Mouse (Mus musculus) heart, embryonic 10.5 days (tissue): ENCODE data around the gene Mob3a. TPM values are rescaled to one million over a fixed set of nuclear protein-coding genes. Genes with fewer than 3 reads are reported as not detected.

Experiments used
- DNase-seq: peaks from one replicate; pipeline ENCODE4 v3.0.0-alpha.2; 2017; ENCODE audit warnings: low spot score
- H3K27ac ChIP-seq: fragments of 300-500 bp; sonication (generic); 2 replicates; pipeline ENCODE4 v1.5.1; 2016; ENCODE audit warnings: mild to moderate bottlenecking
- H3K27me3 ChIP-seq: fragments of 300-500 bp; sonication (generic); 2 replicates; pipeline ENCODE4 v1.6.1; 2016; ENCODE audit warnings: mild to moderate bottlenecking; ENCODE audit not compliant: poor library complexity, insufficient read depth, severe bottlenecking
- H3K36me3 ChIP-seq: fragments of 300-500 bp; sonication (generic); 2 replicates; pipeline ENCODE4 v1.6.1; 2016; ENCODE audit warnings: mild to moderate bottlenecking, moderate library complexity
- H3K4me1 ChIP-seq: fragments of 300-500 bp; sonication (generic); 2 replicates; pipeline ENCODE4 v1.6.1; 2016; ENCODE audit warnings: mild to moderate bottlenecking
- H3K4me3 ChIP-seq: fragments of 300-500 bp; sonication (generic); 2 replicates; pipeline ENCODE4 v1.5.1; 2016; ENCODE audit warnings: mild to moderate bottlenecking, moderate library complexity
- H3K9me3 ChIP-seq: fragments of 300-500 bp; sonication (generic); 2 replicates; pipeline ENCODE4 v1.6.1; 2016; ENCODE audit warnings: mild to moderate bottlenecking, moderate library complexity
- WGBS: fragments of 180-500 bp; shearing (Covaris S2); methylation state at CpG from one replicate; pipeline ENCODE4 v1.1.7; 2016; 5-methylcytosine and 5-hydroxymethylcytosine counted together
- polyA plus RNA-seq: library from polyadenylated mRNA; unstranded; fragments of >200 nt; fragmentation: Nextera tagmentation; extraction: Ambion mirVana; gene quantifications from 2 replicates; pipeline ENCODE4 v1.2.1, GENCODE M21; 2016

The Mob3a gene
- polyA plus RNA-seq, result 54.8 and 56.8 TPM in 2 replicates

GRCm38 (mm10) chr10:80701721-80702535 lies at the start of gene Mob3a, which contains the start of gene Izumo4:
Gene Mob3a (minus strand): TSS chr10:80701977.
Gene Izumo4 (plus strand): TSS chr10:80702184.
- under 1% methylated on average over 59 of the region's 59 CpGs for WGBS
- Histone ChIP-seq H3K4me3 (peak within 1 kb of the TSS; percentile 77), H3K27me3 (no peaks in the 10 kb centered on the region), H3K36me3 (peaks cover 31% of the 10 kb centered on the region), H3K4me1 (peaks cover 69% of the 10 kb centered on the region), H3K9me3 (no peaks in the 10 kb centered on the region), H3K27ac (peak within 1 kb of the TSS; percentile 90)
- peak; percentile 100 for DNase-seq

- H3K27ac ChIP-seq, result peak overlapping the region; percentile 92
- peak; percentile 92 for DNase-seq
- 7% methylated on average over 16 of the region's 16 CpGs for WGBS
- peaks cover 38% of the 10 kb centered on the region for H3K4me1 ChIP-seq
- peak overlapping the region; percentile 51 for H3K4me3 ChIP-seq
- H3K36me3 ChIP-seq, result no peaks in the 10 kb centered on the region
- H3K27me3 ChIP-seq, result no peaks in the 10 kb centered on the region
- H3K9me3 ChIP-seq, result no peaks in the 10 kb centered on the region
Observed at GRCm38 (mm10) chr10:80751188-80751832, 49.5 kb upstream of the Mob3a start.

- peaks cover 32% of the 10 kb centered on the region for H3K4me1 ChIP-seq
- 7% methylated on average over 6 of the region's 6 CpGs for WGBS
- H3K27me3 ChIP-seq, result no peaks in the 10 kb centered on the region
- no peak for DNase-seq
- H3K36me3 ChIP-seq, result no peaks in the 10 kb centered on the region
- H3K4me3 ChIP-seq, result no peak overlapping the region
- no peaks in the 10 kb centered on the region for H3K9me3 ChIP-seq
- no peak overlapping the region for H3K27ac ChIP-seq
Observed at GRCm38 (mm10) chr10:80748609-80749008, 46.8 kb upstream of the Mob3a start.

- Histone ChIP-seq H3K4me3 (no peak overlapping the region), H3K4me1 (peaks cover 33% of the 10 kb centered on the region), H3K36me3 (no peaks in the 10 kb centered on the region), H3K27me3 (no peaks in the 10 kb centered on the region), H3K9me3 (no peaks in the 10 kb centered on the region), H3K27ac (no peak overlapping the region)
- DNase-seq, result peak; percentile 89
- 16% methylated on average over 3 of the region's 3 CpGs for WGBS
Observed at GRCm38 (mm10) chr10:80747410-80747809, 45.6 kb upstream of the Mob3a start.

- no peaks in the 10 kb centered on the region for H3K27me3 ChIP-seq
- peak; percentile 91 for DNase-seq
- peaks cover 39% of the 10 kb centered on the region for H3K4me1 ChIP-seq
- no peaks in the 10 kb centered on the region for H3K9me3 ChIP-seq
- peaks cover 3% of the 10 kb centered on the region; the same call in 1 of the 2 replicates for H3K36me3 ChIP-seq
- no peak overlapping the region for H3K4me3 ChIP-seq
- no peak overlapping the region for H3K27ac ChIP-seq
- WGBS, result 37% methylated on average over 5 of the region's 5 CpGs
Observed at GRCm38 (mm10) chr10:80744262-80744661, 42.5 kb upstream of the Mob3a start.

- peak; percentile 100 for DNase-seq
- peak within 1 kb of the TSS; percentile 92 for H3K27ac ChIP-seq
- no peaks in the 10 kb centered on the region for H3K9me3 ChIP-seq
- H3K4me1 ChIP-seq, result peaks cover 38% of the 10 kb centered on the region
- H3K4me3 ChIP-seq, result peak within 1 kb of the TSS; percentile 97
- no peaks in the 10 kb centered on the region for H3K27me3 ChIP-seq
- WGBS, result 2% methylated on average over 25 of the region's 25 CpGs
- peaks cover 5% of the 10 kb centered on the region for H3K36me3 ChIP-seq
Observed at GRCm38 (mm10) chr10:80742180-80742978, 40.6 kb upstream of the Mob3a start, which contains the start of gene Ap3d1. Gene Ap3d1 (minus strand): TSS chr10:80742264.

- under 1% methylated on average over 46 of the region's 46 CpGs for WGBS
- Histone ChIP-seq H3K4me3 (peak overlapping the region; percentile 97), H3K27me3 (no peaks in the 10 kb centered on the region), H3K4me1 (peaks cover 40% of the 10 kb centered on the region), H3K36me3 (peaks cover 11% of the 10 kb centered on the region), H3K27ac (peak overlapping the region; percentile 92), H3K9me3 (no peaks in the 10 kb centered on the region)
- no peak for DNase-seq
Observed at GRCm38 (mm10) chr10:80741634-80742179, 39.9 kb upstream of the Mob3a start.

- H3K9me3 ChIP-seq, result no peaks in the 10 kb centered on the region
- peak overlapping the region; percentile 97 for H3K4me3 ChIP-seq
- no peaks in the 10 kb centered on the region for H3K27me3 ChIP-seq
- WGBS, result 25% methylated on average over 5 of the region's 5 CpGs
- peaks cover 12% of the 10 kb centered on the region for H3K36me3 ChIP-seq
- H3K27ac ChIP-seq, result peak overlapping the region; percentile 92
- H3K4me1 ChIP-seq, result peaks cover 43% of the 10 kb centered on the region
- DNase-seq, result no peak
Observed at GRCm38 (mm10) chr10:80741146-80741545, 39.4 kb upstream of the Mob3a start.

GRCm38 (mm10) chr10:80738657-80739056 lies 36.9 kb upstream of the Mob3a start:
- DNase-seq, result no peak
- H3K4me3 ChIP-seq, result no peak overlapping the region
- no peaks in the 10 kb centered on the region for H3K27me3 ChIP-seq
- no peaks in the 10 kb centered on the region for H3K9me3 ChIP-seq
- H3K36me3 ChIP-seq, result peaks cover 29% of the 10 kb centered on the region
- peaks cover 38% of the 10 kb centered on the region for H3K4me1 ChIP-seq
- WGBS, result 73% methylated on average over 1 of the region's 1 CpGs
- H3K27ac ChIP-seq, result no peak overlapping the region

GRCm38 (mm10) chr10:80736731-80737130 lies 35.0 kb upstream of the Mob3a start:
- DNase-seq, result no peak
- Histone ChIP-seq H3K27me3 (no peaks in the 10 kb centered on the region), H3K27ac (no peak overlapping the region), H3K36me3 (peaks cover 47% of the 10 kb centered on the region), H3K4me3 (no peak overlapping the region), H3K4me1 (peaks cover 39% of the 10 kb centered on the region), H3K9me3 (no peaks in the 10 kb centered on the region)
- 58% methylated on average over 5 of the region's 5 CpGs for WGBS

- H3K4me3 ChIP-seq, result no peak overlapping the region
- H3K36me3 ChIP-seq, result peaks cover 81% of the 10 kb centered on the region
- H3K4me1 ChIP-seq, result peaks cover 34% of the 10 kb centered on the region
- WGBS, result 76% methylated on average over 6 of the region's 6 CpGs
- no peak for DNase-seq
- H3K27me3 ChIP-seq, result no peaks in the 10 kb centered on the region
- no peak overlapping the region for H3K27ac ChIP-seq
- H3K9me3 ChIP-seq, result no peaks in the 10 kb centered on the region
Observed at GRCm38 (mm10) chr10:80732611-80733101, 30.9 kb upstream of the Mob3a start.
